Mouse (Mus musculus): ENCODE data around the gene Hist1h2bp. TPM values are rescaled to one million over a fixed set of nuclear protein-coding genes. Genes with fewer than 3 reads are reported as not detected.
"Not testable (repeated sequence)": the region's sequence is repeated elsewhere in the genome, so short reads cannot be mapped to it uniquely, and the experiment has no call there.

Hist1h2bp gene
- 1.7 and 13.4 TPM in 2 replicates for polyA plus RNA-seq (2012; rRNA removed)

GRCm38 (mm10) chr13:21786899-21787629 is at the start of gene Hist1h2bp, which contains the start of gene Hist1h2an:
Hist1h2bp (plus strand) TSS chr13:21787461.
Hist1h2an (minus strand) TSS chr13:21787218.
- H3K4me1 ChIP-seq (ENCODE audit: control insufficient read depth, insufficient read depth, insufficient read length); H3K27me3 ChIP-seq (ENCODE audit: control insufficient read depth, insufficient read depth, low read length); H3K36me3 ChIP-seq (ENCODE audit: control insufficient read depth, insufficient read depth, low read length): not testable (repeated sequence)
- Histone ChIP-seq H3K4me3 (ENCODE audit: extremely low read depth, insufficient read depth, insufficient read length) (peak within 1 kb of the TSS; percentile 53), H3K27ac (ENCODE audit: insufficient read depth, low read length) (peak within 1 kb of the TSS; percentile 79)
- DNase-seq (ENCODE audit: low read depth in 1 of 2, low spot score in 2 of 2), result peak; percentile 73 to 96
- WGBS, result under 1% methylated on average over 43 of the region's 63 CpGs

DNA sequence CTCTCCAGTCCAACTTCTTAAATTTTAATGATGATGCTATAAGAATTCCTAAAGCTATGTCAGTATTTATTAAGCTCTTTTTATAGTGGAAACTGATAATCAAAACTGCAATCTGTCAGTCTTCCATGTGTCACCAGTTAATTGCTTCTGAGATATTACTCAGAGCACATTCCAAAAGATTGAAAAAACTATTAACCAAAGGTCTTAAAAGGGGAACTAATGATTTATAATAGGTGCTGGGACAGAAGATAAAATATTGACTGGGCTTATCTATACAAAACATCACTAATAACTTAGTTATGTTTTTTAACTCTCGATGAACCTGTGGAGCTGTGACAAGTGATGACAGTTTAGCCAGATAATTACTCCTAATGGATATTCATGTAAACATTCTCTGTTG is 42.3 kb upstream of the Hist1h2bp start:
- Histone ChIP-seq H3K4me3 (ENCODE audit: extremely low read depth, insufficient read depth, insufficient read length) (no peak overlapping the region), H3K36me3 (ENCODE audit: control insufficient read depth, insufficient read depth, low read length) (no peaks in the 10 kb centered on the region), H3K4me1 (ENCODE audit: control insufficient read depth, insufficient read depth, insufficient read length) (peaks cover 3% of the 10 kb centered on the region), H3K27me3 (ENCODE audit: control insufficient read depth, insufficient read depth, low read length) (no peaks in the 10 kb centered on the region), H3K27ac (ENCODE audit: insufficient read depth, low read length) (no peak overlapping the region)
- DNase-seq (ENCODE audit: low read depth in 1 of 2, low spot score in 2 of 2), result no peak
- 71% methylated on average over 1 of the region's 1 CpGs for WGBS
- TF ChIP-seq POLR2A (IDR thresholded peaks at IDR 0.05; ENCODE audit: low read depth, low read length) (no peak), CTCF (IDR thresholded peaks at IDR 0.05; ENCODE audit: extremely low read depth, insufficient read depth, insufficient read length, insufficient replicate concordance) (no peak)

DNA sequence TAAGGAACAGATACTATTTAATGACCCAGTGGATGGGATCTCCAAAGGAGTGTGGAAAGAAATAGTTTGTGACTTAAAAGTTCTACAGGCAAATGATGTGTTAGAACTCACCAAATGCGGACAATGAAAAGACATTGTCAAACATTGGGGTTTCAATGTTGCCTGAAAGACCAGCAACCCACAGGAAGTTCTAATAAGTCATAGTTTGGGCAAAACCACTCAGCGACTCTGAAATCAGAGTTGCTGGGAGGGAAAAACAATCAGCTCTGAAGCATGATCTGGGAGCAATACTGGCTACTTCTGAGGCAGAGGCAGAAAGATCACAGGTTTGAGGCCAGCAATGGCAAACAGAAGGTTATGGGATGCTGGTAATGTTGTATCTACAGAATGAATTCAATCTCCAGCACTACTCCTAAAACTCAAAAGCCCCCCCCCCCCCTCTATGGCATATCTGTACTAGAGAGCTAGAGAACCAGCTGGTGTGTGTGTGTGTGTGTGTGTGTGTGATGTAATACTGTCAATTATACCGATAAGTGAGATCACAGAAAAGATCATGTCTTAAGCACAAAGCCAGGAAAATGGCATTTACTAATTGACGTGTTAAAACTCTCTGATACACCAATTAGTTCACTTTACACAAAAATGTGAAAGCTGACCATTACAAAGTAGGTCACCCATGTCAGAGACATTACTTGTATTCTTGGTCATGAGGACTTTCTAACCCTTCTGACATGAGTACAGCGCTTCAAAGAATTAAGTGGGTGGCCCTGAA is 37.7 kb upstream of the Hist1h2bp start:
- no peak for DNase-seq (ENCODE audit: low read depth in 1 of 2, low spot score in 2 of 2)
- WGBS, result 11% methylated on average over 5 of the region's 5 CpGs
- TF ChIP-seq CTCF (IDR thresholded peaks at IDR 0.05; ENCODE audit: extremely low read depth, insufficient read depth, insufficient read length, insufficient replicate concordance) (no peak), POLR2A (IDR thresholded peaks at IDR 0.05; ENCODE audit: low read depth, low read length) (no peak)

GRCm38 (mm10) chr13:21750159-21751017 is 36.9 kb upstream of the Hist1h2bp start, which contains the start of gene Hist1h4k:
Hist1h4k (minus strand) TSS chr13:21750505.
- peak within 1 kb of the TSS; percentile 57 for H3K27ac ChIP-seq (ENCODE audit: insufficient read depth, low read length)
- not testable (repeated sequence) for H3K4me1 ChIP-seq (ENCODE audit: control insufficient read depth, insufficient read depth, insufficient read length); H3K36me3 ChIP-seq (ENCODE audit: control insufficient read depth, insufficient read depth, low read length); H3K27me3 ChIP-seq (ENCODE audit: control insufficient read depth, insufficient read depth, low read length)
- TF ChIP-seq POLR2A (IDR thresholded peaks at IDR 0.05; ENCODE audit: low read depth, low read length), result peak; percentile 52
- H3K4me3 ChIP-seq (ENCODE audit: extremely low read depth, insufficient read depth, insufficient read length), result peak within 1 kb of the TSS; percentile 60
- under 1% methylated on average over 54 of the region's 56 CpGs for WGBS
- DNase-seq (ENCODE audit: low read depth in 1 of 2, low spot score in 2 of 2), result peak in 1 of 2 experiments; percentile 86

More for the DNA sequence above, 37.7 kb upstream of the Hist1h2bp start:
- peak overlapping the region; percentile 49 for H3K4me3 ChIP-seq (ENCODE audit: extremely low read depth, insufficient read depth, insufficient read length)
- no peaks in the 10 kb centered on the region for H3K27me3 ChIP-seq (ENCODE audit: control insufficient read depth, insufficient read depth, low read length)
- H3K27ac ChIP-seq (ENCODE audit: insufficient read depth, low read length), result peak overlapping the region; percentile 18; the same call in 1 of the 2 replicates
- peaks cover 7% of the 10 kb centered on the region for H3K4me1 ChIP-seq (ENCODE audit: control insufficient read depth, insufficient read depth, insufficient read length)
- no peaks in the 10 kb centered on the region for H3K36me3 ChIP-seq (ENCODE audit: control insufficient read depth, insufficient read depth, low read length)

DNA sequence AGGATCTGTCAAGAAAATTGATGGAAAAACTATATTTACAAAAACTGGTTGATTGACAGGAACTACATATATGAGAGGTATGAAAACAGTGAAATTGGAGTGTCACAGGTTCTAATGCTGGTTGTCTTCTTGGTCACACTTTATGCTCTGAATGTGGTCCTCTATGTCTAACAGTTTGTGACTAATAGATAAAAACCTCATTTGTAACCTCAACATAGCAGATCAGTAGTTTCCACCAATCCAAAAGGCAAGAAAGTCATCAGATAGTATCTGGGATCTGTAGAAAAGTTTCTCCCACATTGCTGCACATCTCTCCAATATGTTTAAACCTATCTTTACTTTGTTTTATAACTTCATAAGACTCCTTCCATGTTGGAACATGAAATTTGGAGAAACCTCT is 35.8 kb upstream of the Hist1h2bp start:
- H3K4me3 ChIP-seq (ENCODE audit: extremely low read depth, insufficient read depth, insufficient read length), result no peak overlapping the region; the same call in 1 of the 2 replicates
- H3K4me1 ChIP-seq (ENCODE audit: control insufficient read depth, insufficient read depth, insufficient read length), result peaks cover 9% of the 10 kb centered on the region
- no peaks in the 10 kb centered on the region for H3K27me3 ChIP-seq (ENCODE audit: control insufficient read depth, insufficient read depth, low read length)
- no peak for DNase-seq (ENCODE audit: low read depth in 1 of 2, low spot score in 2 of 2)
- no peak for TF ChIP-seq POLR2A (IDR thresholded peaks at IDR 0.05; ENCODE audit: low read depth, low read length)
- no peaks in the 10 kb centered on the region for H3K36me3 ChIP-seq (ENCODE audit: control insufficient read depth, insufficient read depth, low read length)
- H3K27ac ChIP-seq (ENCODE audit: insufficient read depth, low read length), result no peak overlapping the region

DNA sequence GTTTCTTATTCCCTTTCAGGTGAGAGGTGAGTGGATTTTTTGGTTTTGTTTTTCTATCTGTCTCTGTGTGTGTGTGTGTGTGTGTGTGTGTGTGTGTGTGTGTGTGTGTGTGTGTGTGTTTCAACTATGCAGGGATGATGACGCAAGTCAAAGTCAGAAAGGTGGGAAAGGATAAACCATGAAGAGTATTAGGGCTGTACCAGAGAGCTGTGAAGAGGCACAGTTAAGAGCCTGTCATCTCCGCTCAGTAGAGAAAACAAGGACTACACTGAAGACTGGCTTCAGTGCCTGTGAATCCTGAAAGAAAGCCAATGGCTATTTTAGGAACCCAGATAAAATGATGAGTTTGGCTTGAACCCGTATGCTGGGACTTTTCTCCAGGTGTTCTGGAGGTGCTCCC is 35.4 kb upstream of the Hist1h2bp start:
- Histone ChIP-seq H3K27me3 (ENCODE audit: control insufficient read depth, insufficient read depth, low read length) (no peaks in the 10 kb centered on the region), H3K4me1 (ENCODE audit: control insufficient read depth, insufficient read depth, insufficient read length) (peaks cover 9% of the 10 kb centered on the region), H3K36me3 (ENCODE audit: control insufficient read depth, insufficient read depth, low read length) (no peaks in the 10 kb centered on the region), H3K4me3 (ENCODE audit: extremely low read depth, insufficient read depth, insufficient read length) (no peak overlapping the region), H3K27ac (ENCODE audit: insufficient read depth, low read length) (no peak overlapping the region; the same call in 1 of the 2 replicates)
- TF ChIP-seq POLR2A (IDR thresholded peaks at IDR 0.05; ENCODE audit: low read depth, low read length) (no peak), CTCF (IDR thresholded peaks at IDR 0.05; ENCODE audit: extremely low read depth, insufficient read depth, insufficient read length, insufficient replicate concordance) (no peak)
- 82% methylated on average over 3 of the region's 3 CpGs for WGBS
- no peak for DNase-seq (ENCODE audit: low read depth in 1 of 2, low spot score in 2 of 2)

Data from spleen, adult 2 months (tissue).